Mouse (Mus musculus) neural tube, embryonic 15.5 days (tissue): ENCODE measurements at regions not wholly inside any gene's neighbourhood (a gene's known extent, or its start where the extent isn't known, plus 50 kb on each side); places are given as distances from the start of the nearest gene placed in this dataset.

Source experiments
- ATAC-seq: fragments of 200-750 bp; cut with Nextera tagmentation; 2 replicates; pipeline ENCODE4 v1.8.0; 2017; ENCODE audit warnings: mild to moderate bottlenecking, moderate TSS enrichment, moderate library complexity; ENCODE audit not compliant: low FRiP score
- H3K27ac ChIP-seq: fragments of 300-500 bp; sonication (generic); replicated peaks from 2 replicates; pipeline ENCODE4 v1.5.1; 2015; ENCODE audit warnings: mild to moderate bottlenecking, inconsistent platforms
- H3K27me3 ChIP-seq: fragments of 300-500 bp; sonication (generic); replicated peaks from 2 replicates; pipeline ENCODE4 v1.6.1; 2015; ENCODE audit warnings: inconsistent platforms
- H3K36me3 ChIP-seq: fragments of 300-500 bp; sonication (generic); 2 replicates; pipeline ENCODE4 v1.6.1; 2015; ENCODE audit warnings: inconsistent platforms
- H3K4me1 ChIP-seq: fragments of 300-500 bp; sonication (generic); 2 replicates; pipeline ENCODE4 v1.6.1; 2015; ENCODE audit warnings: inconsistent platforms
- H3K4me2 ChIP-seq: fragments of 300-500 bp; sonication (generic); 2 replicates; pipeline ENCODE4 v1.6.1; 2015; ENCODE audit warnings: inconsistent platforms, mild to moderate bottlenecking, moderate library complexity
- H3K4me3 ChIP-seq: fragments of 300-500 bp; sonication (generic); replicated peaks from 2 replicates; pipeline ENCODE4 v1.5.1; 2015; ENCODE audit warnings: mild to moderate bottlenecking, inconsistent platforms
- H3K9ac ChIP-seq: fragments of 300-500 bp; sonication (generic); replicated peaks from 2 replicates; pipeline ENCODE4 v1.6.1; 2015; ENCODE audit warnings: mild to moderate bottlenecking, inconsistent platforms
- H3K9me3 ChIP-seq: fragments of 300-500 bp; sonication (generic); replicated peaks from 2 replicates; pipeline ENCODE4 v1.6.1; 2016; ENCODE audit warnings: inconsistent platforms
- WGBS: fragments of 180-500 bp; shearing (Covaris S2); methylation state at CpG from one replicate; pipeline ENCODE4 v1.1.7; 2015; ENCODE audit warnings: mixed read lengths; 5-methylcytosine and 5-hydroxymethylcytosine counted together

- Histone ChIP-seq H3K4me3 (no peak overlapping the region), H3K4me1 (no peaks in the 10 kb centered on the region), H3K9ac (no peak overlapping the region), H3K9me3 (no peaks in the 10 kb centered on the region), H3K27me3 (no peaks in the 10 kb centered on the region), H3K27ac (no peak overlapping the region), H3K36me3 (no peaks in the 10 kb centered on the region), H3K4me2 (no peak overlapping the region)
- peak; percentile 76 for ATAC-seq
- 36% methylated on average over 9 of the region's 9 CpGs for WGBS
Measured at GRCm38 (mm10) chr4:9780179-9780578, 1094.1 kb upstream of the 2610301B20Rik start.

- Histone ChIP-seq H3K27ac (no peak overlapping the region), H3K36me3 (no peaks in the 10 kb centered on the region), H3K4me2 (no peak overlapping the region), H3K9me3 (no peaks in the 10 kb centered on the region), H3K27me3 (no peaks in the 10 kb centered on the region), H3K9ac (no peak overlapping the region), H3K4me1 (no peaks in the 10 kb centered on the region), H3K4me3 (no peak overlapping the region)
- no peak for ATAC-seq
- WGBS = 64% methylated on average over 2 of the region's 2 CpGs
Measured at GRCm38 (mm10) chr4:9781318-9781717, 1093.0 kb upstream of the 2610301B20Rik start.

- 75% methylated on average over 5 of the region's 5 CpGs for WGBS
- Histone ChIP-seq H3K4me1 (no peaks in the 10 kb centered on the region), H3K9me3 (no peaks in the 10 kb centered on the region), H3K27ac (no peak overlapping the region), H3K36me3 (no peaks in the 10 kb centered on the region), H3K27me3 (no peaks in the 10 kb centered on the region), H3K4me2 (no peak overlapping the region), H3K4me3 (no peak overlapping the region), H3K9ac (no peak overlapping the region)
- ATAC-seq = no peak
Measured at GRCm38 (mm10) chr4:9787795-9788365, 1086.4 kb upstream of the 2610301B20Rik start.

- H3K4me2 ChIP-seq = no peak overlapping the region
- 94% methylated on average over 8 of the region's 8 CpGs for WGBS
- no peaks in the 10 kb centered on the region for H3K9me3 ChIP-seq
- no peak overlapping the region for H3K4me3 ChIP-seq
- H3K4me1 ChIP-seq = no peaks in the 10 kb centered on the region
- no peaks in the 10 kb centered on the region for H3K36me3 ChIP-seq
- no peak for ATAC-seq
- no peak overlapping the region for H3K9ac ChIP-seq
- no peak overlapping the region for H3K27ac ChIP-seq
- no peaks in the 10 kb centered on the region for H3K27me3 ChIP-seq
Measured at GRCm38 (mm10) chr4:9790478-9790877, 1083.8 kb upstream of the 2610301B20Rik start.
